Mouse (Mus musculus): Measurements from ENCODE around the gene Ccdc134.
A peak's percentile ranks its signal among the peaks of the same experiment; 100 is the strongest.

Gene Ccdc134

DNA sequence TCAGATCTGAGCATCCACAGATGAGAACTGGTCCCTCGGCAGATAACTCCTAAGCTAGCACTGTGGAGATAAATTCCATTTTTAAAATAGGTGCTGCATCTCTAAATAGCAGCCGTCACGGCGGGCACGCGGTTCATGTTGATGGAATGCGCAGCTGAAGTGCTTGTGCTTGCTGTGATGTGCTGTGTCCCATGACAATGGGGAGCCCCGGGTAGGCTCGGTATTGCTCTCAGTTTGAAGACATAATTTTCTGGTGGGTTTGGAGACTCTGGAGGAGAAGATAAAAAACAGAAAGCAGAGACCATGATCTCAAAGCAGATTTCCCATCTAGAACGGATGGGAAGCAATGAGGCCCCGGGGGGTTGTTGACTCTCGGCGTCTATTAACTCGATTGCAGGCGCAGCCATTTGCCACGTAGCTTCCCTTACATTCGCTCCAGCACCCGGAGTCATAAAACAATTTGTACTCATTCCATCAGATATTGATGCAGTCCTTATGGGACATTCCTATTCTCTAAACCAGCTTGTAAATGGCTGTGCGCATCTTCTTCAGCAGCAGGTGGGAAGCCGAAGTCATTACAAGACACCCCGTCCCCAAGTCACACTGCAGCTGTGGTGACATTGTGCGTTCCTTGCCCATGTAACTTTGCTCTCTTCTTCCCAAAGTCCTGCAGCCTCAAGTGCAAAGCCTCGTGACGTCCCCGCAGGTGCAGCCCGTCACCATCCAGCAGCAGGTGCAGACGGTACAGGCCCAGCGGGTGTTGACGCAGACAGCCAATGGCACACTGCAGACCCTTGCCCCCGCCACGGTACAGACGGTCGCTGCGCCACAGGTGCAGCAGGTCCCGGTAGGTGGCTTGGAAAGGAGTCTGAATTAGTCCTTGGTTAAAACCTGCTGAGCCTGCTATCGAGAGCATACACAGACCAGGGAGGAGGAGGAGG lies 43.0 kb downstream of the Ccdc134 start:
- no peak for DNase-seq

DNA sequence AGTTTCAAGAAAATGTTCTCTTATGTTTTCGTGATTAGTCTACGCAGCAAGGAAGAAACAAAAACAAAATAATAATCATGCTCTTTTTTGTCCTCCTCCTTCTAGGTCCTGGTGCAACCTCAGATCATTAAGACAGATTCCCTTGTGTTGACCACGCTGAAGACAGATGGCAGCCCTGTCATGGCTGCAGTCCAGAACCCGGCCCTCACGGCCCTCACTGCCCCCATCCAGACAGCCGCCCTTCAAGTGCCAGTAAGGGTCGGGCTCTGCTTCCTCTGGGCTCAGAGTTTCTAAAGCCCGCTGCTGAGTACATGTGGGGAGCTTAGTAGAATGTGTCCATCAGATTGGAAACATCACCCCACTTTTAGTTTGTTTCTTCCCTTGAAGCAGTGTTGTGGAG lies 44.9 kb downstream of the Ccdc134 start:
- no peak for DNase-seq

DNA sequence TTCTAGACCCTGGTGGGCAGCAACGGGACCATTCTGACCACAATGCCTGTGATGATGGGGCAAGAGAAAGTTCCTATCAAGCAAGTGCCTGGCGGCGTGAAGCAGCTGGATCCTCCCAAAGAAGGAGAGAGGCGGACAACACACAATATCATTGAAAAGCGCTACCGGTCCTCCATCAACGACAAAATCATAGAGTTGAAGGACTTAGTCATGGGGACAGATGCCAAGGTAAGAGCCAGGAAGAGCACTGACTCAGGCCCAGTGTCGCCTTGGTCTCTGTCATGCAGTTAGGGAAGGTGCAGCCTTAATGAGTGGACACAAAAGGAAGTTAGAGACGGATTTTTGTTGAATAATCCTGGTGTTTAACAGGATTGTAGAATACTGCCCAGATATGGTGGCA lies 47.4 kb downstream of the Ccdc134 start:
- DNase-seq, result no peak

DNA sequence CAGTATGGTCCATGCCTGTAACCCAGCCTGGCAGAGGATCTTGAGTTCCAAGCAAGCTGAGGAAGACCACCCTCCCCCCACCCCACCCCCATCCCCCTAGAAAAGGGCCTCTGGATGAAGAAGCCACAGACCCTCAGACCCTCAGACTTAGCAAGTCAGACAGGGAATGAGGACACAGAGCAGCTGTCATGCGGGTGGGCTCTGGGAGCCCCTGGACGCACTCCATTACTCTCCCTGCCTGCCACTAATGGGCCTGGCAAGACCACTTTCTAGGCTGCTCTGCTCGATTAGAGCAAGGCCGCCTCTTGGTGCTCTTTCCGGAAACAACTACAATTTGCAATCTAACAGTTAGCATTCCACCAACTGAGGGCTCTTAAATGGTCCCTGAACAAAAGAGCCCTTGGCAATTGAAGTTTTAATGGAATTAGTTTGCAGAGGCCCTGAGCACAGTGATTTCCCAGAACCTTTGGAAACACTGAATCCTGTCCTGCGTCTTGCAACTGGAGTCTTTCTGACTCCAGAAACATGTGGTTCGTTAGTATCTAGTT lies 50.1 kb downstream of the Ccdc134 start:
- DNase-seq, result no peak

DNA sequence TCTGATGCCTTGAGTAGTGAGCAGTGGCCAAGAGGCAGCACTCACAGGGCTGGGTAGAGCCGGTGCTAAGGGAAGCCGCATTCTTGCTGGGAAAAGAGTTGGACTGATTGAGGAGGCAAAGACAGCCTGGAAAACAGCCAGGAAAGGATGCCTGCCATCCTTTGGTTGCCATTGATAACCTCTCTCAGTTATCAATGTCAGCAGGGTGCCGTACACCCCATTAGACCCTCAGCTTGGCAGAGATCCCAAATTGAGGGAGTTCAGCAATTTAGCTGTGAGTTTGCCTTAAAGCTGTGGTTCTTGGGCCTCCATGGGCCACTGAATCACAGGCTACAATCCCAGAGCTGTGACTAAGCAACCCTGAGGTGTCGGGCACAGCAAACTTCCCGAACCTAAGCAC lies 53.4 kb downstream of the Ccdc134 start:
- no peak for DNase-seq

DNA sequence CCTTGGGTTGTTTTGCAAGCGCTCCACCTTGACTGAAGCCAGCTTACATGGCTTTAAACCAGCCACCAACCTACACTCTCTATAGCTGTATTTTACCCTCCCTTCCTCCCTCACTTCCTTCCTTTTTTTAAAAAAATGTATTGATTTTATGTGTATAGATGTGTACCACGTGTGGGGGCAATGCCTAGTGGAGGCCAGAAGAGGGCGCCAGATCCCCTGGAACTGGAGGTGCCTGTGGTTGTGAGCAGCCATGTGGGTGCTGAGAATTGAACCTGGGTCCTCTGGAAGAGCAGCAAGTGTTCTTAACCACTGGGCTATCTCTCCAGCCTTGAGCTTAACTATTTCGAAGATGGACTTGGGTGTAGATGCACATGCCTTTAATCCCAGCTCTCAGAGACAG lies 54.6 kb downstream of the Ccdc134 start:
- DNase-seq, result no peak

DNA sequence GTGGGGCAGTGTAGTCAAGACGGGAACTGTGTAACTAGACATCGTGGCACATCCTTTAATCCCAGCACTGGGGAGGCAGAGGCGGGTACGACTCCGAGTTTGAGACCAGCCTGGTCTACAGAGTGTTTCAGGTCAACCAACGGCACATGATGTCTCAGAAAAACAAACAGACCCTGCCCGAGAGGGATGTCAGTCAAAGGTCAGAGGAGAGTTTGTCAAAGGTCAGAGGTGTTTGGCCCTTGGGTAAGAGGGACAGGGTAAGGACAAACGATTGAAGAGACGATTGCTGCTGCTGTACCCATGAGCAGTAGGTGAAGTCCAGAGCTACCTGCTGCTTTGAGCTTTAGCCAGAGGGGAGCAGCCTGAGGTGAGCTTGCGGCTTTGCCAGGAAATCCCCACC lies 55.9 kb downstream of the Ccdc134 start:
- no peak for DNase-seq

DNA sequence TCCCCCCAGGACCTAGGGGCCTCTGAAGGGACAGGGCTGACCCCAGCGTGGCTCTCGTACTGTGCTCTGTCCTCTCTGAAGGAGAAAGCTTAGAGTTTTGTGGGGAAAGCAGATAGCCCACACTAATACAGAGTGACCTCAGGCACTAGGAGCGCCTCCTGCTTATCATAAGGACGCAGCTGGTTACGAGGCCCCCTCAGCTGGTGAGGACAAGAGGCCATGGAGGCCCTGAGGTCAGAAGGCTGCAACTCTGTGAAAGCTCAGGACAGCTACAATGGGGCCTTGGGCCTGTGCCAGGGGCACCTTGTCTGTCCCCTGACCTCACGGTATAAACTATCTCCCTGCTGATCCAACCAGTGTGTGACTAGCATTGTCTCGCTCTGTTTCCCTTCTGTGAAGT lies 56.5 kb downstream of the Ccdc134 start:
- DNase-seq, result no peak

DNA sequence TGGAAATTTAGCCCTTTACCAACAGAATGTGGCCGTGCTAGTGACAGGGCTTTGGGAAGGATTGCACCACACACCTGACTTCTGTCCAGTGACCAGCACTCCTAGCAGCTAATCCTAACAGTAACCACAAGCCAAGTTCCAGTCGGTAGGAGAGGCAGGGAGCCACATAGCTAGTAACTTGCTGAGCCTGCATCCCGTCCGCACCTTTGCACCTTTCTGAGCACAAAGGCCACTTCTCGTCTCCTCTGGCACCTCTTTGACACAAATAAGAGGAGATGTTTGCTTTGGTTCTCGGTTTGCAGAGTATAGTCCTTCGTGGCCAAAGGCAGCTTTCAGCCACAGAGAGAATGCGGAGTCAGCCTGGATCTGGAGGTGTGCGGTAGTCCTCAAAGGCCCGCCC lies 56.9 kb downstream of the Ccdc134 start:
- peak in 1 of 2 experiments; percentile 42 for DNase-seq

DNA sequence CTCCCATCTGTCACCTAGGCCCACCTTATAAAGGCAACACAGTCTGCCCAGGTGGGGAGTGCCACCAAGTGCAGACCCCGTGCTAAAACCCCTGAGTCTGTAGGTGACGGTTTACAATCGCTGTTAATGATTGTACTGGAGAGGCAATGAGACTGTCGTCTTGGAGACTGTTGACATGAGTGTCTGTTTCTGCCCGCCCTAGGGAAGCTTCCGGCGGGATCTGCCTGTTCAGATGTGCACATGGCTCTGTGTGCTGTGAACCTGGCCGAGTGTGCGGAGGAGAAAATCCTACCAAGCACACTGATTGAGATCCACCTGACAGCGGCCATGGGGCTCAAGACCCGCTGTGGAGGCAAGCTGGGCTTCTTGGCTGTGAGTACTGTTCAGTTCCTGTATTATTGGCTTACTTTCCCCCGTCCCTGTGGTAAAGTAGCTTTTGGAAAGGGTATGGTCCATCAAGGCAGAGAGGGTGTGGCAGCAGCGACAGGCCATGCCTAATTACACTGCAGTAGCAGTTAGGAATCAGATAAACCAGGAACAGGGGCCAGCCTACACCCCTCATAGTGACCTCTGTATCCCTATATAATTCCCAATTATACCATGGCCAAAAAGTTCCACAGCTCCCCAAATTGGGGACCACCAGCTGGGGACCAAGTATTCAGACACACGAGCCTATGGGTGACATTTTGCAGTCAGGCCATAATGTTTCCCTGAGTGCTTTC lies 57.5 kb downstream of the Ccdc134 start:
- DNase-seq, result no peak

DNA sequence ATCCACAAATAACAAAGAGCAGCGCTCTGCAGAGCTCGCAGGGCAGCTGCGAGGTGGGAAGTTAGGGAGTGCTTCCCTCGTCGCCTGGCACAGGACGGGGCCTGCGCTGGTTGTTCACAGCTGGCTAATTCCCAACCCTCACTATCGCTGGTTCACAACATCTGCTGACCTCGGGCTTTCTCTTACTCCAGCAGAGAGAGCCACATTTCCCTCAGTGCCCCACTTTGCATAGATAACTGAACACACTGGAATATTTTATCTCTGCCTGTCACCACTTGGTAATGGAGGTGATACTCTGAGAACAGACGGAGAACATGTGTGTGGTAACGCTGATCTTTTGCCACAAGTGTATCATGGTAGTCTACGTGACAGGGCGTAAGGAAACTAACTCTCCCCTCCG lies 58.4 kb downstream of the Ccdc134 start:
- no peak for DNase-seq

DNA sequence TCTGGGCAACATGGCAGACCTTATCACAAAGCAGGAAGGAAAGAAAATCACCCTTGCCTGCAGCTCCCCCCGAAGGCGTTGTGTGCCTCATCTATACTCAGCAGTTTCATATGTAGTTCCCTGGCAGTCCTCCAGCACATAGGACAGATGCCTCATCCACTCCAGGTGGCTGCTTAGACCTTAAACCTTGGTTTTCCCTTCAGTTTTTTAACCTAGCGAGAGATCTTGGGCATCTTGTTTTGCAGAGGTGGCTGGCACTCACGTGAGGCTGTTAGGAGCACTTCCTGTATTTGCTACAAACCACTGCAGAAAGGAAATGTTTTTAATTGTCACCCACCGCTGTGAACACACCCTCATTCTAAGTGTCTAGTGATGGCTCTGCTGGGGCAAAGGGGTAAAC lies 59.2 kb downstream of the Ccdc134 start:
- no peak for DNase-seq

DNA sequence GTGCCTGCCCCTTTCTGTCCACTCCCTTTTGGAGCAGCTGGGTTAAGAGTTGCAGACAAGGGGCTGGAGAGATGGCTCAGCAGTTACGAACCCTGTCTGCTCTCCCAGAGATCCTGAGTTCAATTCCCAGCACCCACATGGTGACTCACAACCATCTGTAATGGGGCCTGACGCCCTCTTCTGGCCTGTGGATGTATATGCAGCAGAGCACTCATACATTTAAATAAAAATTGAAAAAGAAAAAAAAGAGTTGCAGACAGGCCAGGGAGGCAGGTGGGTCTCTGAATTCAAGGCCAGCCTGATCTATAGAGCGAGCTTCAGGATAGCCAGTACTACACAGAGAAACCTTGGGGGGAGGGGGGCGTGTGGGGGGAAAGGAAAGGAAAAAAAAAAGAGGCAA lies 59.7 kb downstream of the Ccdc134 start:
- DNase-seq, result no peak

DNA sequence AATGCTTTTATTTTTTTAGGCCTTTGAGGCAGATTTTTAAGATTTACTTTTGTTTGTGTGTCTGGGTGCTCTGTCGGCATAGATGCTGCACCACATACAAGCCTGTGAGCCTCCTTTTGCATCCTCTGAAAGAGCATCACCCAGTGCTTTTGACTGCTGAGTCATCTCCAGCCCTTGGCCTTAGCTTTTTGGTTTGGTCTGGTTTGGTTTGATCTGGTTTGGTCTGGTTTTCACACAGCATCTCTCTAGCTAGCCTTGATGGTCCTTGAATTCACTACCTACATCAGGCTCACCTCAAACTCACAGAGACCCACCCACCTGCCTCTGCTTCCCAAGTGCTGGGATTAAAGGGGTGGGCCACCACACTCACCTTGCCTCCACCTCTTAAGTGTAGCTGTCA lies 60.2 kb downstream of the Ccdc134 start:
- DNase-seq, result no peak

DNA sequence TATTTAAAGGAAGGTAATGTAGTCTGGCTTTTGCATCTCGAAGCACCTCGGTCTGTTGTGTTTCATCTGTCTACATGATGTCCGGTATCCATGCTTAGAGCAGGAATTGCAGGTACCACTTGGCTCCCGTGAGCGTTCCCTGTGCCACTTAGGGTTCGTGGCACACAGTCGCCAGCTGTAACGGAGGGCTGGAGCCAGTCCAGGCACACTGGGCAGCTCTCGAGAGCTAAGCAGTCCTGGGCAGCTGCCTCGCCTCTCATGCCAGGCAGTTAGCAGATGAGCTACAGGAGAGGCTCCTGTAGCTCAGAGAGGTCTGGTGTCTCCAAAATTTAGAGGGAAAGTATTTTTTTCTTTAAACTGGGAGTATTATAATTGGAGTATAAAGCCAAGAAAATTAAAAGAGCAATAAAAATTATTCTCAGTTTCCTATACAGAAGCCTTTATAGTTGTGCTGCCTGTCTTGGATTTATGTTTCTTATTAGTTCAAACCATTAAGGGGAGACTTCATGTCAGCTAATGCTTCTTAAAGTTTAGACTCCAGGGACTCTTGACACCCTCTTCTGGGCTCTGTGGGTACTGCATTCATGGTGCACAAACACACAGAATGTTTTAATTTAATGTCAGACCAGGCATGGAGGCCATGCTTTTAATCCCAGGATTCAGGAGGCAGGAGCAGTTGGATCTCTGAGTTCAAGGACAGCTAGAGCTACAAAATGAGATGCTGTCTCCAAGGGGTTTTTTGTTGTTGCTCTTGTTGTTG lies 60.9 kb downstream of the Ccdc134 start:
- no peak for DNase-seq

Data from lung, adult 18-20 months (tissue).